Mouse (Mus musculus): ENCODE results near the gene Gm20890.
"Not testable (repeated sequence)": the region's sequence is repeated elsewhere in the genome, so short reads cannot be mapped to it uniquely, and the experiment has no call there.

Gm20890 gene

GRCm38 (mm10) chrY:26776699-26777098 lies at the start of gene Gm20890:
Gene Gm20890, minus strand, starts transcription at chrY:26776799.
- DNase-seq (ENCODE audit: low spot score): not testable (repeated sequence)
